Mouse (Mus musculus) embryonic facial prominence, embryonic 12.5 days (tissue): ENCODE results near the gene Tigd3. TPM values are rescaled to one million over a fixed set of nuclear protein-coding genes. Genes with fewer than 3 reads are reported as not detected.

ENCODE experiments used
- ATAC-seq: fragments of 200-750 bp; cut with Nextera tagmentation; 2 replicates; pipeline ENCODE4 v1.8.0; 2017; ENCODE audit not compliant: insufficient number of reproducible peaks, insufficient read depth, low FRiP score, low TSS enrichment
- H3K27ac ChIP-seq: fragments of 300-500 bp; sonication (generic); 2 replicates; pipeline ENCODE4 v1.5.1; 2016; ENCODE audit warnings: mild to moderate bottlenecking
- H3K27me3 ChIP-seq: fragments of 300-500 bp; sonication (generic); 2 replicates; pipeline ENCODE4 v1.6.1; 2016; ENCODE audit warnings: mild to moderate bottlenecking, moderate library complexity
- H3K36me3 ChIP-seq: fragments of 300-500 bp; sonication (generic); 2 replicates; pipeline ENCODE4 v1.6.1; 2016; ENCODE audit warnings: mild to moderate bottlenecking
- H3K4me1 ChIP-seq: fragments of 300-500 bp; sonication (generic); 2 replicates; pipeline ENCODE4 v1.6.1; 2016
- H3K4me2 ChIP-seq: fragments of 300-500 bp; sonication (generic); replicated peaks from 2 replicates; pipeline ENCODE4 v1.6.1; 2016; ENCODE audit warnings: mild to moderate bottlenecking, moderate library complexity
- H3K4me3 ChIP-seq: fragments of 300-500 bp; sonication (generic); 2 replicates; pipeline ENCODE4 v1.5.1; 2016; ENCODE audit warnings: mild to moderate bottlenecking
- H3K9ac ChIP-seq: fragments of 300-500 bp; sonication (generic); 2 replicates; pipeline ENCODE4 v1.6.1; 2016; ENCODE audit warnings: mild to moderate bottlenecking, moderate library complexity
- H3K9me3 ChIP-seq: fragments of 300-500 bp; sonication (generic); 2 replicates; pipeline ENCODE4 v1.6.1; 2016; ENCODE audit warnings: mild to moderate bottlenecking, moderate library complexity
- WGBS: fragments of 180-500 bp; shearing (Covaris S2); methylation state at CpG from one replicate; pipeline ENCODE4 v1.1.7; 2016; 5-methylcytosine and 5-hydroxymethylcytosine counted together
- polyA plus RNA-seq: library from polyadenylated mRNA; unstranded; fragments of >200 nt; fragmentation: Nextera tagmentation; extraction: Ambion mirVana; gene quantifications from 2 replicates; pipeline ENCODE4 v1.2.1, GENCODE M21; 2016

Tigd3 gene
- polyA plus RNA-seq, 1 experiment from 2014 or later: 6.3 TPM

DNA sequence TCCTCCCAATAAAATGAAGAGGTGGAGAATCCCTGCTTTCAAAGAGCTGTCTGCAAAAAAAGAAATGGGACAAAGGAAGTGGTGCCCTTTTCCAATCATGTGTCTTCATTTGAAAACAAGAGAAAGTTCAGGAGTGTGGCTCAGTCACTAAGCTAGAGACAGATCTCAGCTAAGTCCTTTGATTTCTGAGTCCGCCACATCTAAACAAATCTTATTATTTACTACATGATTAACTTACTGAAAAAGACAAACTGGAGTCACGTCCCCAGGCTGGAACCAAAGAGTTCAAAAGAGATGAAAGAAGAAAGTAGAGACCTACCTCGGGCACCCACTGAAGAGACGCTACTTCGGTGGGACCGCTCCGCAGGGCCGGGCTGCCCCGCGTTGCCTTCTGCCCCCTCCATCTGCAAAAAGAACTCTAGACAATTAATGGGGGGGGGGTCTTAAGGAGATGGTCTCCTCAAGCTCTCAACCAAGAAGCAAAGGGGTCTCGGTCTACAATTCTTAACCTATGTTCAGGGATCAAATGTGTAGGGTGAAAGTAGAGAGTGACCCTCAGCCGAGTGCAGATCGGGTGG is 19.5 kb downstream of the Tigd3 start:
- no peaks in the 10 kb centered on the region for H3K27me3 ChIP-seq
- H3K36me3 ChIP-seq: peaks cover 13% of the 10 kb centered on the region
- no peaks in the 10 kb centered on the region for H3K9me3 ChIP-seq
- no peak for ATAC-seq
- H3K4me1 ChIP-seq: peaks cover 26% of the 10 kb centered on the region
- 10% methylated on average over 13 of the region's 13 CpGs for WGBS
- H3K4me3 ChIP-seq: peak overlapping the region; percentile 52
- H3K9ac ChIP-seq: peak overlapping the region; percentile 60
- H3K27ac ChIP-seq: no peak overlapping the region
- H3K4me2 ChIP-seq: peak overlapping the region; percentile 88

DNA sequence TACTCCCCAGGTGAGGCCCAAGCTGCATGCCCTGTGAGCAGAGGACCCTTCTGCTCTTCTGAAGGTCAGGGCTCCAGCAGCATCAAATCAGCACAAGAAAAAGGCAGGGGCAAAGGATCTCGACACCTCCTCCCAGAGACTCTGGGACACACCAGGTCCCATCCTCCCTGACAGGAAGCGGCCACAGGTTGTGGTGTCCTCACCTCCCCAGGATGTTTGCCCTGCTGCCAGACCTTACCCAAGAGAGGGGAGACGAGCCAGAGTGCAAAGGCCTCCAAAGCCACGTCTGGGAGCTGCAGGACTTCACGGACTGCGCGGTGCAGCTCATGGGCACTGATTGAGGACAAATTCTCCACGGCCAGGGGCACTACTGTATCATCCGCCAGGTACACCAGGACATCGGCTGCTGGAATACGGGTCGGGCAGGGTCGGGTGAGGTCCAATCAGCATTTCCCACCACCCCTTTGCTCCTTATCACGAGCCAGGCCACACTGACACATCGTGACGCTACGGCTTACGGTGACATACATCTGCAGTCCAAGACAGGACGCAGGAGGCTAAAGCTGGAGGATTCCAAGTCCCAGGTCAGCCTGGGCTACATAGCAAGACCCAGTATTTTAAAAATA is 20.9 kb downstream of the Tigd3 start:
- peaks cover 26% of the 10 kb centered on the region for H3K4me1 ChIP-seq
- H3K27me3 ChIP-seq: no peaks in the 10 kb centered on the region
- H3K36me3 ChIP-seq: peaks cover 27% of the 10 kb centered on the region
- no peak overlapping the region for H3K9ac ChIP-seq
- no peak overlapping the region for H3K27ac ChIP-seq
- WGBS: 86% methylated on average over 19 of the region's 19 CpGs
- ATAC-seq: no peak
- no peak overlapping the region for H3K4me2 ChIP-seq
- no peak overlapping the region for H3K4me3 ChIP-seq
- H3K9me3 ChIP-seq: no peaks in the 10 kb centered on the region

DNA sequence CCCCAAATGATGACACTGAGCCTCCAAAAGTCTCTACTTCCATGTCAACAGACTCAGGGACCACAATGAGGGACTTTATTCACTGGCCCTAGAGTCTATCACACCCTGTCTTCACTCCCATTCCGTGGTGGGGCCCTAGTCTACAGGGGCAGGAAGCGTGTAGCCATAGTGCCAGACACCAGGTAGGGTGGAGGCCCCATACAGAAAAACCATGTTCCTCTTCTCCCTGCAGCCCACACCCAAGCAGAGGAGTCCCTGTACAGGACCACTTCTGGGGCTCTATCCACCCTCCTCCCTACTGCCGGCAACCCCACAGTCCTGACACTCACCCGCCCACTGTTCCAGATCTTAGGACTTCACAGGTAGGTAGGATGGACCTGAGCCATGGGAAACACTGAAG is 21.4 kb downstream of the Tigd3 start:
- Histone ChIP-seq H3K27me3 (no peaks in the 10 kb centered on the region), H3K9me3 (no peaks in the 10 kb centered on the region), H3K4me2 (no peak overlapping the region), H3K27ac (no peak overlapping the region), H3K4me3 (no peak overlapping the region), H3K4me1 (peaks cover 26% of the 10 kb centered on the region), H3K9ac (no peak overlapping the region), H3K36me3 (peaks cover 32% of the 10 kb centered on the region)
- no peak for ATAC-seq
- WGBS: 85% methylated on average over 4 of the region's 4 CpGs

DNA sequence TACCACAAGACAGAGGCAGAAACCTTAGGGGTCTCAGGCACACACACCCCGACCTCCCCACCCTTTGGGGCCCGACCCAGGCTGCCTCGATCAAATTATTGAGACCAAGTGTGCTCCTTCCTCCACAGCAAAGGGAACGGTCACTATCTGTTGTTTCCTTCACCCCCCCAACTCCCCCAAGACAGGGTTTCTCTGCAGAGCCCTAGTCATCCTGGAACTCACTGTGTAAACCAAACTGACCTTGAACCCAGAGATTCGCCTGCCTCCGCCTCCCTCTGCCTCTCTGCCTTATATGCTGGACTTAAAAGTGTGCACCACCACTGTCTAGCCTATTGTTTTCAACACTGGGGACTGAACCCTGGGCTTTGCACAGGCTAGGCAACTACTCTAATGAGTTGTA is 22.3 kb downstream of the Tigd3 start:
- no peak overlapping the region; the same call in 1 of the 2 replicates for H3K4me3 ChIP-seq
- H3K36me3 ChIP-seq: peaks cover 39% of the 10 kb centered on the region
- H3K27ac ChIP-seq: peak overlapping the region; percentile 83
- H3K4me1 ChIP-seq: peaks cover 26% of the 10 kb centered on the region
- 34% methylated on average over 6 of the region's 6 CpGs for WGBS
- H3K27me3 ChIP-seq: no peaks in the 10 kb centered on the region
- H3K9ac ChIP-seq: peak overlapping the region; percentile 49
- peak overlapping the region; percentile 37 for H3K4me2 ChIP-seq
- no peak for ATAC-seq
- no peaks in the 10 kb centered on the region for H3K9me3 ChIP-seq

DNA sequence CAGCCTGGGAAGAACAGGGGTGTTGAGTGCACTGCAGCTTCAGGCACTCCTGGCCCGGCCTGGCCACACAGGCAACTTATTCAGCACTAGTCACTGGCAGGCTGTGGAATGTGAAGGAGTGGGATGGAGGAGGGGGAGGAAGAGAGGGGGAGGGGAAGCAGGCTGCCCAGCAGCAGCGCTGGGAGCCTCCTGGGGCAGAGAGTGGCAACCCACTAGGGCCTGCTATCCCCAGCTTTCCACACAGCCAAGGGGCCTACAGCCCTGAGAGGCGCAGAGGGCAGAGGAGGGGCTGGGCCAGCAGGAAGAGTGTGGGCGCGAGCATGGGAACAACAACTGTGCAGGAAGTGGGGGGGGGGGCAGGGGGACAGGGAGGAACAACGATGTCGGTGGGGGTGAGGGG is 22.7 kb downstream of the Tigd3 start:
- peak overlapping the region; percentile 37 for H3K4me2 ChIP-seq
- WGBS: 3% methylated on average over 7 of the region's 7 CpGs
- peak overlapping the region; percentile 49 for H3K9ac ChIP-seq
- no peaks in the 10 kb centered on the region for H3K9me3 ChIP-seq
- H3K4me1 ChIP-seq: peaks cover 26% of the 10 kb centered on the region
- H3K27me3 ChIP-seq: no peaks in the 10 kb centered on the region
- peak; percentile 69 for ATAC-seq
- no peak overlapping the region; the same call in 1 of the 2 replicates for H3K4me3 ChIP-seq
- peaks cover 40% of the 10 kb centered on the region for H3K36me3 ChIP-seq
- H3K27ac ChIP-seq: peak overlapping the region; percentile 83

DNA sequence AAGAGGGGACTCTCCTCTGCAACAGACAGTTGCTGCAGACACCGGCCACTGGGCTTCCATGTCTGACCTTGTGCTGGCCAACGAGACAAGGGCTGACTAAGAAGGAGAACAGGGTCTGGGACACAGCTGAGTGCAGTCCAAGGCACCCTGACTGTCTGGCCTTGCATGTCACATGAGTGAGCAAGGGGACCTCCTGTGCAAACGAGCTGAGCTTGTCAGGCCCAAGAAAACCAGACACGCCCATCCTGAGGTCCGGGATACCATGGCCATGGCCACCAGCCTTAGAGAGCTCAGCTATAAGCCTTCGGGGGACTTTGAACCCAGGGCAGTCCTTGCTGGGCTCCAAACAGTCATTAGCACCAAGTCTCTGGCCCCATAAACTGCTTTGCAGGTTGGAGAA is 25.9 kb downstream of the Tigd3 start:
- WGBS: 87% methylated on average over 6 of the region's 6 CpGs
- H3K9ac ChIP-seq: no peak overlapping the region
- peaks cover 72% of the 10 kb centered on the region for H3K36me3 ChIP-seq

DNA sequence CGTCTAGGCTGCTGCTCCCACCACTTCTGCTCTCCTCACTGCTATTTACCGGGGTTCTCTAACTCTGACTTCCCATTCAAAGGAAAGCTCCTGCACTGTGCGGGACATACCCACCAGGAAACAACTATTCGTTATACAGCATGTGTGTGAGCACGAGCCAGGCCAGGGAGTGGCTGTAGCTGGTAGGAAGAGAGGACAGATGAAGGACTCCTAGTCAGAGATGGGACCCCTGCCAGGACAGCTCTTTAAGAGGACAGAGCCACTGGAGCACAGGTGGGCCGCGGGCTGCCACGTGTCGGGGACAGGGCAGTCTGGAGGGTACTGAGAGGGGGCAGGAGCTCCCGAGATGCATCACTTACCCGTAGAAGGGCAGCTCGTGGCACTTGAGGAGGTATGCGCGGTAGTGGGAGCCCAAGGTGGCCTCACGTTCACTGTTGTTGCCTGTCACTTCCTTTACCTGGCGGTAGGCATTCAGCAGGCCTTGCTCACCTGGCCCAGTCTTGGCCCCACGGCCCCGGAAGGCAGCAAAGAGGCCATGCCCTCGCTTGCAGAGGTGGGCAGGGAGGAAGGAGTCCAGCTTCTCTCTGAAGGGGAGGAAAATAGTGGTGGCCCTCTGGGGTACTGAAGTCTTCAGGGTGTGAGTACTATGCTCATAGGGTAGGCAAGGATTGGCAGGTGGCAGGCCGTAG is 29.1 kb downstream of the Tigd3 start:
- WGBS: 93% methylated on average over 20 of the region's 20 CpGs
- Histone ChIP-seq H3K27ac (no peak overlapping the region), H3K36me3 (peaks cover 96% of the 10 kb centered on the region), H3K4me3 (no peak overlapping the region), H3K4me2 (no peak overlapping the region), H3K9ac (no peak overlapping the region), H3K4me1 (no peaks in the 10 kb centered on the region), H3K9me3 (no peaks in the 10 kb centered on the region), H3K27me3 (no peaks in the 10 kb centered on the region)
- ATAC-seq: no peak

More for the DNA sequence above, 25.9 kb downstream of the Tigd3 start:
- Histone ChIP-seq H3K4me3 (no peak overlapping the region), H3K9me3 (no peaks in the 10 kb centered on the region), H3K4me2 (no peak overlapping the region), H3K27me3 (no peaks in the 10 kb centered on the region), H3K27ac (no peak overlapping the region), H3K4me1 (peaks cover 14% of the 10 kb centered on the region)
- no peak for ATAC-seq

DNA sequence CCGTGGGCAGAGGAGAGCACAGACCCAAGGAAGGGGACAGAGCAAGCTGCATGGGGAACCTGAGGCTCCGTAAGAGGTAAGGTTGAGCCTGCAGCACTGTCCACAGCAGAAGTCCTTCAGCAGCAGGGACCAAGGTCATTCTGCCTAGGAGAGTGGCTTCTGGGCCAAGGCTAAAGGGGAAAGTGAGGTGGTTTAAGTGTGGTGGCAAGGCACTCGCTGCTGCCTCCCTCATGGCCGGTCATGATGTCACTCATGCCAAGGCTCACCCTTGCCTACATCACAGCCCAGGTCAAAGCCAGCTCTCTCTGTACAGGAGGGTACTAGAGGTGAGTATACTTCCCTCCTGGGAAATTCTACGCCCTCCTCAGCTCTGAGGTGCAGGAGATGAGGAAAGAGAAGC is 30.2 kb downstream of the Tigd3 start:
- Histone ChIP-seq H3K4me1 (no peaks in the 10 kb centered on the region), H3K4me2 (no peak overlapping the region), H3K36me3 (peaks cover 96% of the 10 kb centered on the region), H3K9me3 (no peaks in the 10 kb centered on the region), H3K27ac (no peak overlapping the region), H3K9ac (no peak overlapping the region), H3K27me3 (no peaks in the 10 kb centered on the region), H3K4me3 (no peak overlapping the region)
- 97% methylated on average over 5 of the region's 5 CpGs for WGBS
- no peak for ATAC-seq

DNA sequence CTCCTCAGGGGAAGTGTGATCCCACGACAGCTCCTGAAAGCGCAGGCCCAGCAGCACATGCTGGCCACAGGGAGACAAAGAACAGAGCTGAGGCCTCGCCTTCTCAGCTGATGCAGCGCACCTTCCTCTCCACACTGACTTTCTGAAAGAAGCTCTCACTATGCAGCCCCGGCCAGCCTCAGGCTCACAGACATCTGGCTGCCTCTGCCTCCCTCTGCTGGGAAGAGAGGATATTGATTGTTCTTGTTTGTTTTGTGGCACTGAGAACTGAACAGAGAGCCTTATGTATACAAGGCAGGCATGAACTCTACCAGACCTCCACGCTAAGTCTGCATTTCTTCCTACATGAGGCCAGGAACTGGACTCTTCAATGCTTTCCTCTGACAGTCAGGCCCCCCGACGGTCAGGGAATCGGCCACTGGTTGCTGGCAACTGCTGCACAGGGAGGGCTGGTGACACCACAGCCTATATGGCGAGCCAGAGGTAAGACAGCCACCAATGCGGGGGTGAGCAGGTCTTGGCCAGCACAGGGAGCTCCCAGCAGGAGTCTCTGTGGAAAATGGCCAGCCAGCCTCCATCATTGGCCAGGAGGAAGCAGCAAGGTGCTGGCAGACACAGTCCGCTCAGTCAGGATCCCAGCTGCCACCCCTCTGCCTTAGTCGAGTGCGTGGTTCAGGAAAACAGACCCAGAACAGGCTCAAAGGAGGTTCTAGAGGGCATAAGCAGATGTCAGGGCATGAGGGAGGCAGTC is 31.4 kb downstream of the Tigd3 start:
- H3K36me3 ChIP-seq: peaks cover 95% of the 10 kb centered on the region

DNA sequence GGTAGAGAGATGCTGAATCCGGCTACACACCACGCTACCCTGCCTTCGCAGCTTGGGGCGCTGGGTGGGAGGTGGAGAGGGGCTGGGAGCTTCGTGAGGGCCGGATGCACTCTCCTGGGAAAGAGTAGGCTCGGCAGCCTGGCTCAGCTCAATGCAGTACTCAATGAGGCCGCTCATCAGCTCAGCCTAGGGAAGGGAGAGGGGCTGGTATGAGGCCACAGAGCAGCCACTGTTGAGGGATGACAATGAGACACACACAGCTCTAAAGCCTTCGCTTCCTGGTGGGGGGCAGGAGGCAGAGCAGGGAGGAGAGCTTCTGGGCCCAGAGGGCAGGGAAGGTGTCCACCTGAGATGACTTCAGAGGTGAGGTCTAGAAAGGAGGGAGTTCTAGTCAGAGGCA is 37.3 kb downstream of the Tigd3 start:
- no peak overlapping the region for H3K4me3 ChIP-seq
- H3K36me3 ChIP-seq: peaks cover 74% of the 10 kb centered on the region

More for the DNA sequence above, 31.4 kb downstream of the Tigd3 start:
- no peak for ATAC-seq
- no peak overlapping the region for H3K4me3 ChIP-seq
- H3K9me3 ChIP-seq: no peaks in the 10 kb centered on the region
- no peaks in the 10 kb centered on the region for H3K27me3 ChIP-seq
- WGBS: 94% methylated on average over 14 of the region's 14 CpGs
- no peak overlapping the region for H3K9ac ChIP-seq
- no peak overlapping the region for H3K27ac ChIP-seq
- no peak overlapping the region for H3K4me2 ChIP-seq
- H3K4me1 ChIP-seq: no peaks in the 10 kb centered on the region

DNA sequence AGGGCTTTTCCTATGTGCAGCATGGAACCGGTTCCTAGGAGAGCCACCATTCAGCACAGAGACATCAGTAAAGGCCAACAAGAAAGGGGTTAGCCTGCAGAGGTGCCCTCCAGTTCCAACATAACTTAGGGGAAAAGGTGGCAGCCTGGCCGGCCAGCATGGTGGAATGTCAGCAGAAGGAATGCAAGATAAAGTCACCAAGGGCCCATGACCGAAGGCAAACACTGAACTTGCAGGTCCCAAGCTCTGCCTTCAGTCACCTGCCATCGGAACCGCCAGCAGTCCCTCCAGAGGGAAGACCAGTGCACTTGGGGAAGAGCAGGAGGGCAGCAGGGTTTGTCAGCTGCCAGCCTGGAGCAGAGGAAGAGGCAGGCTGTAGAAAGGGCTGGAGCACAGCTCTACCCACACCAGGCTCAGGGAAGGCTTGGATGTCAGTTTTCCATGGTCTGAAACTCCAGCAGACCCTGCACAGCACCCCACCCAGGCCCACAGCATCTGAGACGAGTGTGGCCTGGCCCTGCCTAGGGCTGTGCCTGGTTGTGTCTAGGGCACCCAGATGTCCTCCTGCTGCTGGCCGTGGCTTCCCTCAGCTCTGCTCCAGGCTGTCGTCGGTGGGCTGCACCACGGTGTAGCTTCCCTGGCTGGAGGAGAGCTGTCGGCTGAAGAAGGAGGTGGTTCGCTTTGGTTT is 41.8 kb downstream of the Tigd3 start:
- ATAC-seq: no peak
- 85% methylated on average over 12 of the region's 12 CpGs for WGBS
- Histone ChIP-seq H3K4me3 (no peak overlapping the region), H3K27me3 (no peaks in the 10 kb centered on the region), H3K4me2 (no peak overlapping the region), H3K9ac (peak overlapping the region; percentile 26), H3K36me3 (peaks cover 34% of the 10 kb centered on the region), H3K9me3 (no peaks in the 10 kb centered on the region), H3K27ac (no peak overlapping the region), H3K4me1 (peaks cover 33% of the 10 kb centered on the region)

More for the DNA sequence above, 37.3 kb downstream of the Tigd3 start:
- Histone ChIP-seq H3K27me3 (no peaks in the 10 kb centered on the region), H3K4me2 (no peak overlapping the region), H3K4me1 (no peaks in the 10 kb centered on the region), H3K27ac (no peak overlapping the region), H3K9ac (0 out of 2 replicates have a peak overlapping the region, but pooled peaks have one; percentile 20), H3K9me3 (no peaks in the 10 kb centered on the region)
- 0 out of 2 replicates have a peak, but pooled peaks have one; percentile 41 for ATAC-seq
- WGBS: 66% methylated on average over 9 of the region's 9 CpGs
